Mouse (Mus musculus): ENCODE data around the gene Rhod.
"Not testable (repeated sequence)": the region's sequence is repeated elsewhere in the genome, so short reads cannot be mapped to it uniquely, and the experiment has no call there.

The Rhod gene

DNA sequence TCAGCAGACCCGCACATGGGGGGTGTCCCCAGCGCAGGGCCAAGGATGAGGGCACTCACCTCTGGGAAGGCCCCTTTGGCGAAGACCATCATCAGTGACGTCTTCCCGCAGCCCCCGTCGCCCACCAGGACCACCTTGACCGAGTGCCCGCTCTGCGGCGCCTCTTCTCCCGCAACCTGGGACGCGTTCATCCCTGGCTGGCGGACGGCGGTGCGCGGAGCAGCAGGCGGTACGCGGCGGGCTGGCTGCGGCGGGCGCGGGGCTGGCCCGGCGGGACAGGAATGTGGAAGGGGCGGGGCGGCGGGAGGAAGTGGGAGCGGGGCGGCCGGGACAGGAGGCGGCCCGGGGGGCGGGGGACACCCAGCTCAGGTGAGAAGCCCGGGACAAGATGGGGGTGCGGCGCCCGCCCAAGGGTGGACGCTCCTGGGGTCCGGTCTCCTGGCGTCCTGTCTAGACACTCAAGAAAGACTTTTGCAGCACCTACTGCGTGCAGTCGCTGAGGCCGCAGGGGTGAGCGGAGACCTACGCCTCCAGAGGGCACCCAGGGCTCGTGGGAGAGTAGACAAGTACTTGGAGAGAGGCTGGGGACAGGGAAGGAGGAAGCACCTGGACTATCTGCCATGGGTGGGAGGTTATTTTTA lies at the start of gene Rhod:
Gene Rhod, minus strand, starts transcription at position 272 of the 641 bp plus-strand sequence.
- DNase-seq, result no peak

DNA sequence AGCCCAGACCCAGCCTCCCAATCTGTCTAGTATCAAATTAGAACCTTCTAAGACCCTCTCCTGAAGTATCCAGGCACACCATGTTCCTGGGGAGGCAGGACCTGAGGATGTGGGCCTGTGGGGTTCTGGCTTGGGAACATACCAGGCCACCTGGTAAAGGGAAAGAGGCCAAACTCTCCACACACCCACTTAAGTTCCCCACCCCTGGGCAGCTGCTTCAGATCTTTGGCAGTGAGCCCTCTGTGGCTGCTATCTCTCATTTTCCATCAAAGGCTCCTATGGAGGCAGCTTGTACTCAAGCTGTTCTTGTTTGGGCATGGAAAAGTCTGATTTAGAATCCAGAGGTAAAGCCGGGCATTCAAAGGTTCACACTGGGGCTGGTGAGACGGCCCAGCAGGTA lies 48.6 kb upstream of the Rhod start:
- DNase-seq, result no peak

DNA sequence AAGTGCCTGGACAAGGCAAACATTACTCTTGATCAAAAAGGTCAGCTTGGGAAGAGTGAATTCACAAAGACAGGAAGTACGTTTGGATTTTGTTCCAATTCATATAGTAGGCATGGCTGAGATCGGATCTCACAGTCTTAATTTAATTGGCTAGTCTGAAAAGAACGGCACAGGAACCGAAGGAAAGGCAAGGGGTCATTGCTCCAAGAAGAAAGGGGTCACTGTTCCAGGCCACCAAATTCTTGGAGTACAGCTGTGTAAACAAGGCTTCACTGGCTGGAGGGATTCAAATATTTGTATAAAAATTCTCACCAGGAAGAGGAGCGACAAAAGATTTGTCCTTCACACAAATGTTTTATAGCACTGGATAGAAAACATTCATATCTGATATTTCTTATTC lies 45.8 kb upstream of the Rhod start:
- no peak for DNase-seq

DNA sequence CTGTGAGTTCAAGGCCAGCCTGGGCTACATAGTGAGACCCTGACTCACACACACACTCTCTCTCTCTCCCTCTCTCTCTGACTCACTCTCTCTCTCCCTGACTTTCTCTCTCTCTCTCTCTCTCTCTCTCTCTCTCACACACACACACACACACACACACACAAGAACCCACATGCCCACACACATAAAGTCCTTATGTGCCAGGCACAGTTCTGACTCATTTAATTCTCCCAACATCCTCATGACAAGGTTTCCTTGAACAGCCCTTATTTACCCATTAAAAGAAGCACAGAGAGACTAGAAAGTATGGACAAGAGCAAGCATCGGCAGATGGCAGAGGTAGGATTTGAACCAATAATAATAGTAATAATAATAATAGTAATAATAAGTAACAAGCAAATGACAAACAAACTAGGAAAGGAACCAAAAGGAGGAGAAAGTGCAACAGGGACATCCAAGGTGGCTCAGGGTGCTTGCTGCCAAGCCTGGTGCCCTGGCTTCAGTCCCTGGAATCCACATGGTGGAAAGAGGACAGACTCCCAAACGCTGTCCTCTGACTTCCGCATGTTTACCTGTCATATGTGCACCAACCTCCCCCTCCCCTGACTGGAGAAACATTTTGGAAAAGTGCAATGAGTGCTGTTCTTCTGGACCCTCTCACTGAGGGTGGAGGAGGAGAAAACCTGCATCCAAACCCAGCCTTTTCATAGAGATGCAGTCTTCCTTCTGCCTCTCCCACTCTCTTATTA lies 43.1 kb upstream of the Rhod start:
- DNase-seq, result no peak

DNA sequence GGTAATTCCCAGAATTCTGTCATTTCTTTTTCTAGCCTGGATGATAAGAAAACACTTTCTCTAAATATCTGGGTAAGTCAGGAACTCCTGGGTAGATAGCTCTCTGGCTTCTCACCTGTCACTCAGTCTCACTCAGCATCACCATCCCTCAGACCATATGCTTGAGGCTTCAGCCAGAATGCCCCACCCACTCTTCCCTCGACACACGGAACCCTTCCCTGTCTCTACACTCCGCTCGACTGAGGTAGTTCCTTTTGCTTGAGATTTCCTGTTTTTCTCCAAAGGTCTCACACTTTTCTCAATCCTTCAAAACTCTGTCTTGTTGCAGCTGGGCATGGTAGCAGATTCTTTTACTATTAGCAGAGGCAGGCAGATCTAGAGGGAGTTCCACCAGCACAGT lies 42.1 kb upstream of the Rhod start:
- DNase-seq, result peak; percentile 81

DNA sequence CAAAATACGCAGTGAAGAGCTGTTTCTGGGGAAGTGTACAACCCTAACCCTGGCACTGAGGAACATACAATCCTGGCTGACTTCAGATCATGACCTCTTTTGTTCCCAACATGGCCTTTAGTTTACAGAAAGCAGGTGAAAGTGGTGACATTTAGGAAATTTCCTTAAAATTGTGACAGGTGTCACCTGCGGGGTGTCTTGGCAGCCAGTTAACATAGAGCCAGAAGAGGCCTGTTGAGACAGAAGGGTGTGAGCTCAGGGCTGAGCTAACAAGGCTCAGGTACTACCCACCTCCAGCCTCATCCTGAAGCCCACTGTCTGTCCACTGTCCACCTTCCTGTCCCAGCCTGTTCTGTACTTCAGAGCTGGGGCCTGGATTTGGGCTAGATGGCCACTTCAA lies 40.8 kb upstream of the Rhod start:
- DNase-seq, result no peak

DNA sequence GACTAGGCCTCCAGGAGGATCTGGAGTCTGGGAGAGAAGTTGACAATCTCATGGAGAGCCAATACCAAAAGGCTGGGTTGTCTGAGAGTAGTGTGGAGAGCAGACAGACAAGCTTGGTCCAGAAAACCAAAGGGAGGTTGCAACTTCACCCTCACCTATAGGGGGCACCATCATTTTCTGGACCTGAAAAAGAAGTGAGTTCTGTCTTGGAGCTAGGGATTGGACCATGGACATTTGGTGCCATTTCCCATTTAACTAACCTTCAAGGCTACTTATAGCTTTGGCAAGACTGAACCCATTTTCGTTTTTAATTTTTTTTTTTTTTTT lies 38.9 kb upstream of the Rhod start:
- no peak for DNase-seq

DNA sequence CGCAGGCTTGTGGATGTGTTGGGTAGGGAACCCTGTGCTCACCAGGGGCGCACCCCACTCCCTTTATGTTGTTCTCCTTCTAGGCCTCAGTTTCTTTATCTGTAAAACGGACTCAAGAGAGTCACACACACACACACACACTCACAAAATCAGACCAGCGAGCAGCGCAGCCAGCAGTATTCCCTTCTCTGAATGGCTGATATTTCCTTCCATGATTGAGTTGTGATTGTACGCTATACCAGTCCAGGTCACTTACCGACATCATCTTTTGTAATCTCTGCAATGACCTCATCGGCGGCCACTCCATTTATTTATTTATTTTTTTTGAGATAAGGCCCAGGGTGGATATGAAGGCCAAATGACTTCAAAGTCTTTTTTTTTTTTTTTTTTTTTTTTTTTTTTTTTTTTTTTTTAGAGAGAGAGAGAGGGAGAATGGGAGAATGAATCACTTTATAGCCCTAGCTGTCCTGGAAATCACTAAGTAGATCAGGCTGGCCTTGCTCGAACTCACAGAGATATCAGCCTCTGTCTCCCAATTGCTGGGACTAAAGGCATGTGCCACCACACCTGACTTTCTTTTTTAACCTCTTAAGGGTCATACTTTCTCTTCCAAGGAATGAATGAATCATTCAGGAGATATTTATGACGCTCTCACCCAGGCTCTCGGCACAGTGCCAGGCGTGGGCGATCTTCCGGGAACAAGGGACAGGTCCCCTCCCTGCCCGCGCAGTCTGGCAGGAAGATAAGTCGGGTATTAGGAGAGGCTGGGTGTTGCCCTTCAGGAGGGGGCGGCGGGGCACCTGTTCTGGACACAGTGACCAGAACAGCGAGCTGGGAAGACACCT lies 38.3 kb upstream of the Rhod start, which contains the start of gene Syt12:
Gene Syt12, minus strand, starts transcription at position 103 of the 845 bp plus-strand sequence.
- peak; percentile 64 for DNase-seq

DNA sequence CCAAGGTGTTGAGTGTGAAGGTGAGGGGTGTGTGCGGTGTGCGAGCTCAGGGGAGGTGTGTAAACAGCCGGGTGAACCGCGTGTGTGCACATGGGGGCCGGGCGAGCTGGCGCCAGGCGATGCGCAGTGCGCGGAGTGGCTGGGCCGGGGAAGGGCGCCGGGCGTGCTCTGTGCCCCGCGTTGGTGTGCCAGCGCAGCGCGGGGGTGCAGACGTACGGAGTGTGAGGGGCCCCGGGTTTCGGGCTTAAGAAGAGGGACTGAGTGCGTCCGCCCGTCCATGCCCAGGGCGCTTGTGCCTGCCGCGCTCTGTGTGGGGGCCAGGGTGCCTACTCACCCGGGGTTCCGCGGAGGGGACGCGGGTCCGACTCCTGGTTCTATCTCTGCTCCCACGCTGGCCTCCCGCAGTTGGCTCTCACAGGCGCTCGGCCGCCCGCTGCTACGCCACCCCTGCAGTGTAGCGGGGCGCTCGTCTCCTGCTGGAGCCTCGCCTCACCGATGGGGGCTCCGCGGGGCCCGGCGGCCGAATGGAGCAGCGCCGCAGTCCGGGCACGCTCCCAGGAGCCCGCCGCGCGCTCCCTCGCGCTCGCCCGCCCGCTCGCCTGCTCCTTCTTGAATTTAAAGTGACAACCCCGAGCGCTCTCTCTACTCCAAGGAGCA lies 37.5 kb upstream of the Rhod start:
- peak; percentile 77 for DNase-seq

DNA sequence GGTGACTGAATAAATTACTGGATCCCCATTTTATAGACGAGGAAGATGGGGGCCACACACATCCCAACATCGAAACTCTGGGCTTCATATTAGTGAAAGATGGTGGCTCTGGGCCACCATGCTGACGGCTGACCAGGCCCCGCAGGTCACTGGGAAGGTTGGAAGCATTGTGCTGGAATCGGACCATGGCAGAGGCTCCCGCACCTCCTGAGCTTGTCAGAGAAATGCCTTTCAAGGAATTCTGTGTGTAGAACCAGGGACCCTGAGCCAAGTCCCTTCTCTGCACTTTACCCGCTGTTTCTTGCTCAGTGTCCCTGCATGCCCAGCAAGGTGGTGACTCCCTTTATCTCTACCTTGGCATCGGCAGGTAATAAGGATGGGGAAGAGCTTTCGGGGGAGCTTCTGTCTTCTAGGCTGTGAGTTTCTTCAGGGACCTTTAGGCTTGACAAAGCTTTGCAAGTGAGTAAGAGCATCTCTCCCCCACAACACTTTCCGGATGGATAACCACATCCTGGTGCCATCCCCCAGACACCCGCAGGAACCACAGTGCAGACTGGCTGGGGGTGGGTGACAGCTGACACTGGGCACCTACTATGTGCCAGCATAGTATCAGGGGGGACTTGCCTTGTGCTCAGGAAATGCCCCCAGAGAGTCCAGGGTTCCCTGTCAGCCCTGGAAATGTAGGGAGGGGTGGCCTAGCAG lies 36.1 kb upstream of the Rhod start:
- peak; percentile 49 for DNase-seq

DNA sequence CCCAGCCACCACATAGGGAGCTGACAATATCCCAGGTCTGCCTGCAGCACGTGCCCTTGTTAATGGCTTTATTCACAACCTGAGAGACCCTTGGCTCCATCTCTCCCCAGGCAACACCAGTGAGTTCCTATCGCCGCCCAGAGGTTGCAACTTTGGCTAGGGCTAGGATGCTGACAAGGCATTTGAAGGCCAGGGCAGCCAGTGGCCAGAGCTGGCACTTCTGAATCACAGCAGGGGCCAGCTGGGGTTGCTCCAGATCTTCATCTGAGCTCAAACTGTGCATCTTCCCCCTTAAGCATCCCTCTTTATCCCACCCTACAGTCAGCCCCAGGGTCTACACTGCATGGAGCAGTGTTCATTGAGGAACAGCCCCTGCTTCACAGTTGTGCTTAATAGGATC lies 35.5 kb upstream of the Rhod start:
- no peak for DNase-seq

DNA sequence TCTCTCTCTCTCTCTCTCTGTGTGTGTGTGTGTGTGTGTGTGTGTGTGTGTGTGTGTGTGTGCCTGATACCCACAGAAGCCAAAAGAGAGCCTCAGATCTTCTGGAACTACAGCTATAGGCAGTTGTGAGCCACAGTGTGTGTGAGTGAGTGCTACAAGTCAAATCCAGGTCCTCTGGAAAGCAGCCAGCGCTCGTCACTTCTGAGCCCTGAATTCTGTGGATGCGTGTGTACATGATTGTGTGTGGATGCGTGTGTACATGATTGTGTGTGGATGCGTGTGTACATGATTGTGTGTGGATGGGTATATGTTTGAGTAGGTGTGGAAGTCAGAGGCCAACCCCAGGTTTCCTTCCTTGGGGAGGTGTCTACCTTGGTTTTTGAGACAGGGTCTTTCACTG lies 34.3 kb upstream of the Rhod start:
- DNase-seq, result no peak

DNA sequence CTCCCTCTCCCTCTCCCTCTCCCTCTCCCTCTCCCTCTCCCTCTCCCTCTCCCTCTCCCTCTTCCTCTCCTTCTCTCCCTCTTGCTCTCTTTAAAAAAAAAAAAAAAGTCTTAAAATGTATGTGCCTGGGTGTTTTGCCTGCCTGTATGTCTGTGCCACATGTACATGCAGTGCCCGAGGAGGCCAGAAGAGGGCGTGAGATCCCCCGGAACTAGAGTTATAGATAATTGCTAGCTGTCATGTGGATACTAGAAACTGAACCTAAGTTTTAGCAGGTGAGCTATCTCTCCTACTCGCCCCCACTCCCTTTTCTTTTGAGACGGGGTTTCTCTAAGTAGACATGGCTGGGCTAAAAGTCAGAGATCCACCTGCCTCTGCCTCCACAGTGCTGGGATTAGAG lies 29.1 kb upstream of the Rhod start:
- DNase-seq, result no peak

DNA sequence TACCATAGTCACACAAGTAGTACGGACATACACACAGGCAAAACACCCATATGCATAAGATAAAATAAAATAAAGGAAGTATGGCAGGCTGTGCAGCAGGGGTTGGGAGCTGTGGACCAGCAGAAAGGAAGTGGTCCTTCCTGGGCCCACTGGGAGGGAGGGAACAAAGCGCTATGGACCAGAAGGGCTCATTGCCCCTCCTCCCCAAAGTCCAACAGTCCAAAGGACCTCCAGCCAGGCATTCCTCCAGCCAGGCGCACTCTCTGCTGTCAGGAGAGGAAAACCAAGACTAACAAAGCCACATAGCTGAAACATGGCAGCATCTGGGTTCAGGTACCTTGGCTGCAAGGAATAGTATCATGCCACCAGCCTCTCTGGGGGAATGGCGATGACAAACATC lies 25.4 kb upstream of the Rhod start:
- no peak for DNase-seq

DNA sequence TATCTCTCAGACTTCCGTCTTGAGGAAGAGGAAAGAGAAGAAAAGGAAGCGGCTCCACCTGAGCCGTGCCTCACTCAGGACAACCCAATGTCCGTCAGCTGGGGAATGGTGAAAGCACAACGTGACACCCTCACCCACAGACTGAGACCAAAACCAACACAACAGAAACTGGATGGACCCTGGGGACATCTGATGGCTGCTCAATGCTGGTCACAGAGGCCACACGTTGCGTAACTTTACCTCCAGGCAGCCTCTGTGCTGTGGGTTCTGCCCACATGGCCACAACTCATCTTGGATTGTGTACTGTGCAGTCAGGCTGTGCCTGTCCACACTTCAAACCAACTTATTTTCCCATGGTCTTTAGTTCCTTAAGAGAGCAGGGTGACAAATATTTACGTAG lies 22.7 kb upstream of the Rhod start:
- no peak for DNase-seq

DNA sequence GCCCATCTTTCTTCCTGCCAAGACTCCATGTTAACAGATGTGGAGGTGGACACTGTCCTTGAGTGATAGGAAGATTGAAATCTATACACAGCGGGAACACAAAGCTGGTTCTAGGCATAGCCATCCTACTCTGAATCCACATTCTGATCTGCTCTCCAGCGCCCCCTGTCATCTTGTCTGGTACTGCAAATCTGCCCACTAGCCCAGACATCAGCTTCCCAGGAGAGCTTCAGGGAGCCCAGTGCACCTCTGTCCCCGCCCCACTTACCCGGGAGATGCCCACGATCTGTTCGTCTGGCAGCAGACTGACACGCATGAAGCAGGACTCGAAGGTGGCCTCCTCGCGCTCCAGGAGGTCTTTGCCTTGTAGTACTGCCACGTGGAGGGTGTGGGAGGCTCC lies 17.0 kb upstream of the Rhod start:
- DNase-seq, result no peak

DNA sequence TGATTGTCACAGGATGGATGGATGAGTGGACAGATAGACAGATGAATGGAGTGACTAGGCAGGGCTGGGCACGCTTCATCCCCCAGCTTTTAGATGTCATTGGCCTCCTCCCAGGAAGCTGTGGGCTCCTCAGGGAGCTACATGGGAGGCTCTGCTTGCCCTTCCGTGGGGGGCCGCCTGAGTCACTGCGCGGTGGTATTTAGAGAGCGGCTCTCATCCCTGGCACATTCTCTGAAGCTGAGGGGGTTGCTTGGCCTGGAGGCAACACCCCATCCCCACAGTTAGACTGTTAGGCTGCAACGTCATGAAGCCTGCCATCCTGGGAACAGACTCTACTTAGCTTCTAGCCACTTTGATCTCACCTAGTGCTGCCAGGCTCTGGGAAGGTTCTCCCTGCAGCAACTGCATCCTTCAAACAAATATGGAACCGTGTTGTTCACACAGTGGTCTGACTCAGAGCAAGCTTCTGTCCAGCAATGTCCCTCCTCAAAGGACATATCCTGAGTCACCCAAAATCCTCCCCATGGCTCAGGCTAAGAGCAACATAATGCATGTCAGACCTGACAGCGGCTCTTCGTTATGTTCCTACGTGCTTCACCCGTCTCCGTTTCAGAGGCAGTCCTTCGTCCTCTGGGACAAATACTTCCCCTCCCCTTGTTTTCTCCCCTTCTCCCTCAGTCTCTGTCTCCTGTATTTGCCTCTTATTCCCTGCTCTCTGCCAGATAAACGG lies 16.0 kb upstream of the Rhod start:
- DNase-seq, result peak; percentile 49

DNA sequence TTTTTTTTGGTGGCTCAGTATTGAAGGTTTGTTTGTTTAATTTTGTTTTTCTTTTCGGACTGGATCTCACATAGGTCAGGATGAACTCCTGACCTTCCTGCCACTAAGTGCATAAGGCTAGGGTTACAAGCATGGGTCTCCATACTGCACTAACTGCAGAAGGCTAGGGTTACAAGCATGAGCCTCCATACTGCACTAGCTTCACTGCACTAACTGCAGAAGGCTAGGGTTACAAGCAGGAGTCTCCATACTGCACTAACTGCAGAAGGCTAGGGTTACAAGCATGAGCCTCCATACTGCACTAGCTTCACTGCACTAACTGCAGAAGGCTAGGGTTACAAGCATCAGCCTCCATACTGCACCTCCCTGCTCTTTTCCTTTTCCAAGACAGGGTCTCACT lies 14.8 kb upstream of the Rhod start:
- DNase-seq, result not testable (repeated sequence)

DNA sequence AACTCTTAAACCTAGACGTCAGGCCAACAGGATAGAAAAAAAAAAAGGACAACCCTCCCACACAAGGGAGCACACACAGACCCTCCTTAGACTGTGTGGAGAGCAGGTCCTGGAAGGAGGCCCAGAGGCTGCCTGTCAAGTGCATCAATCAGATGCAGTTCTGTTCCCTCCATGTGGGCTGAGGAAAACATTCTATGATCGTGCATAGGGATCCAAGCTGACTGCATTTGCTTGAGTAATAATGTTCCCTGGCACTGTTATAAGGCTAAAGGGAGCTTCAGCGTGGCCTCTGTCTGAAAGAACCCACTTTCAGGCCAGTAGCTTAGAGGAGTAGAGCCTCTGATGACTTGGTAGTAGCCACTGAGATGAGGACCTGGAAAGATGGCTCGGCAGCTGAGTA lies 13.3 kb upstream of the Rhod start:
- no peak for DNase-seq

DNA sequence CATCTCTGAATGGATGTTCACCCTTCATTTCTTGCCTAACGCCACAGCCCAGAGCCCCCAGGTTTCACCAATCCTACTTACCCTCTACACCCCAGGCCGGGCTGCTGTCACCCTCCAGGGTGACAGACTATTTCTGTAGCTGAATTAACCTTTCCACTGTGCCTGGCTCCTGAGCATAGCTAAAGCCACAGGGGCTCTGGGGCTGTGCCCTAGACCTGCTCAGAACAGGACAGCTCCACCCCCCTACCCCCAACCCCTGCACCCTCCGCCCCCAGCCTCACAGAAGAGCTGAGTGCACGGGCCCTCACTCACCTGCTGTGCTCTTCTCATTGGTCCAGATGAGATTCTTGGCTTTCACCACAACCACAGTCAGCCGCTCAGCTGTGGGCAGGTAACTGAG lies 12.7 kb upstream of the Rhod start:
- no peak for DNase-seq

DNA sequence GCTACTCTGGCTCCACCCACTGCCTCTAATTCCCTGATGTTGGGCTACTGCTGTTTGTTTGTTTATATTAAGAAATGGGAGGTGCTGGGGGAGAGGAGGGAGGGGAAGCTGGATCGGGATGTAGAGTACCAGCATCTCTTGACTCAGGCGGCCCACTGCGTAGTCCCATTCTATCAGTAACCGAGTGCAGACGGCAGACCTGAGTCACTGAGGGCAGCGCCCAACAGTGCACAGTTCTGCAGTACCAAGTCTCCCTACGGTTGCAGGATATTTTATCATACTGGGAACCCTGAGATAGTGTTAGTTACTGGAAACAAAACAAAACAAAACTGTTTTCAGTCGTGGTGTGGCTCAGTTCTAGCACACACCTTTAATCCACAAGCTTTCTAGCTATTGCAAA lies 11.9 kb upstream of the Rhod start:
- DNase-seq, result no peak

DNA sequence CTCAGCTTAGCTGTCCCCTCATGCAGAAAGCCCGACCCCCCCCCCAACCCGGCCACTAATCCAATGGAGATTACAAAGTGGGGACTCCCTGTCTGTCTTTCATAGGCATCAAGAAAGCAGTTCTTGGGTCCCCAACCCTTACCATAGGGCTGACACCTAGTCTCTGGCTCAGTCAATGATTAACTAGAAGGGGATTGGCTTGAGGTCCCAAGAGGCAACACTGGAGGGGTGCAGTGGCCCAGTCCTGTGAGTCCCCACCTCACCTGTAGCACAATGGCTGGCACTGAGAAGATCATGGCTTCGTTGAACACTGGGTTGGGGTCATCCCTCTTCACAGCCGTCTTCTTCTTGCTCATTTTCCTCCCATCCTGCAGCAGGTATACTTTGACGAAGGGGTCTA lies 11.4 kb upstream of the Rhod start:
- DNase-seq, result no peak

Data from right cerebral cortex, adult 18-20 months (tissue).